Mouse (Mus musculus): ENCODE data around the gene Arvcf.

DNA sequence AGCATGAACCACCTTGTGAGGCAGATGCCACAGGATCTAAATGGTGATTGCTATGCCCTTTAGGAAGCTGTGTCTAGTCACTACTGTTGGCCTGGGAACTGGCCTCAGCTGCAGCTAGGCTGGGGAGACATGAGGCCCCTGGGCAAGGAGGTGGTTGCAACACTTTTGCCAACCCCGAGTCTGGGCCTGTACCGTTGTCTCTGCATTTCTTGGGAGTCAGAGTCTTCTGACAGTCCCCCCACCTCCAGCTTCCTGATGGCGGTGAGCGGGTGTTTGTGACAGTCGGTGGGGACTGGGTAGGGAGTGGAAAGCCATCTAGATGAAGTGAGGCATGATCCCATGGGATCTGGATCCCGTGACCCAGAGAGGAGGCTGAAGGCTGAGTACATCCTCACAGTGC, 107.4 kb downstream of the Arvcf start:
- TF ChIP-seq POLR2A (IDR thresholded peaks at IDR 0.05; ENCODE audit: insufficient read depth, low read depth, low read length), result no peak
- no peak for TF ChIP-seq CTCF (IDR thresholded peaks at IDR 0.05)
